Mouse (Mus musculus) stomach, embryonic 16.5 days (tissue): Measurements from ENCODE around the gene Sarm1. TPM values are rescaled to one million over a fixed set of nuclear protein-coding genes. Genes with fewer than 3 reads are reported as not detected.

Experiments used
- polyA plus RNA-seq: library from polyadenylated mRNA; unstranded; fragments of >200 nt; fragmentation: Nextera tagmentation; extraction: Ambion mirVana; gene quantifications from 2 replicates; pipeline ENCODE4 v1.2.1, GENCODE M21; 2015

Sarm1 gene
- polyA plus RNA-seq, 1 experiment from 2014 or later = 2.3 TPM

Other genes with a start within 250 kb of the Sarm1 start
- 72.4 and 80.3 TPM in 2 replicates for gene 2610507B11Rik, start 236.0 kb downstream of the Sarm1 start, polyA plus RNA-seq
- gene BC030499, start 206.9 kb downstream of the Sarm1 start, polyA plus RNA-seq = 0.17 and 0.54 TPM in 2 replicates
- gene Spag5, start 196.2 kb downstream of the Sarm1 start, polyA plus RNA-seq = 28.9 and 30.7 TPM in 2 replicates
- gene Aldoc, start 174.8 kb downstream of the Sarm1 start, polyA plus RNA-seq = 25.6 and 37.3 TPM in 2 replicates
- gene Pigs, start 169.3 kb downstream of the Sarm1 start, polyA plus RNA-seq = 67.4 and 80.9 TPM in 2 replicates
- 24.3 and 27.5 TPM in 2 replicates for gene Unc119, start 154.3 kb downstream of the Sarm1 start, polyA plus RNA-seq
- 1.6 and 2.7 TPM in 2 replicates for gene Foxn1, start 111.2 kb downstream of the Sarm1 start, polyA plus RNA-seq
- gene Slc13a2, start 75.5 kb downstream of the Sarm1 start, polyA plus RNA-seq = 0.25 and 0.56 TPM in 2 replicates
- 12.0 and 15.9 TPM in 2 replicates for gene Slc46a1, start 32.1 kb downstream of the Sarm1 start, polyA plus RNA-seq
- 45.6 and 54.4 TPM in 2 replicates for gene Vtn, start 1.3 kb upstream of the Sarm1 start, polyA plus RNA-seq
- 0.13 TPM in 1 of 2 replicates, not detected in the other for gene Sebox, start 5.7 kb upstream of the Sarm1 start, polyA plus RNA-seq
- 38.9 and 43.1 TPM in 2 replicates for gene Tmem199, start 14.4 kb upstream of the Sarm1 start, polyA plus RNA-seq
- 131 and 136 TPM in 2 replicates for gene Poldip2, start 14.4 kb upstream of the Sarm1 start, polyA plus RNA-seq
- gene Tnfaip1, start 38.6 kb upstream of the Sarm1 start, polyA plus RNA-seq = 76.2 and 84.1 TPM in 2 replicates
- gene Ift20, start 38.6 kb upstream of the Sarm1 start, polyA plus RNA-seq = 136 and 157 TPM in 2 replicates
- gene Tmem97, start 53.0 kb upstream of the Sarm1 start, polyA plus RNA-seq = 213 and 223 TPM in 2 replicates
- gene Nlk, start 199.6 kb upstream of the Sarm1 start, polyA plus RNA-seq = 9.7 and 10.7 TPM in 2 replicates